Mouse (Mus musculus) kidney, adult 2 months (tissue): ENCODE measurements around the gene Dnajb11.

Experiments
- CTCF ChIP-seq: fragments of 200-500 bp; conservative IDR thresholded peaks from 2 replicates; pipeline ENCODE4 v1.5.1; 2011; ENCODE audit warnings: low read depth, mild to moderate bottlenecking, control low read depth, low read length, moderate library complexity, mixed read lengths; ENCODE audit not compliant: insufficient read depth, insufficient read length
- POLR2A ChIP-seq: fragments of 200-500 bp; IDR thresholded peaks from one replicate; pipeline ENCODE4 v1.6.1; 2011; ENCODE audit warnings: low read depth, low read length, control low read depth

DNA sequence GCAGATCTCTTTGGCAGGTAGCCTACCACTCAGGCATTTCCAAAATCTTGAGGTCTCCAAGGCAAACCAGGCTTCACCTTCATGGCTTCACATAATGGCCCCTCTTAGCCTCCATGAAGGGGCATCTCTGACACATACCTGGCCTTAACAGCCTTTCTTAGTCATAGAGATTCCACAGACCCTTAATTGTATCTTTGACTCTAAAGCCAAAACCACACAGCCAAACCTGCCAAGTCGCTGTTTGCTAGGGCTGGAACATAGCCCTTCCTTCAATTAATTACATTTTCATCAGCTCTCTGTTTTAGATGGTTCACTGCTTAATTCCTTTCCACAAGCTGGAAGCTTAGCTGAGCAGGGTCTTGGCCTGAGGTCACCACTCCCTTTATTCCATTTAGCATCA, 9.3 kb upstream of the Dnajb11 start:
- TF ChIP-seq POLR2A (no peak), CTCF (no peak)
